8 mouse cellular contexts compared by ENCODE assay signal in genomic region chr5:140636316-140637057, GRCm38 (mm10). TPM values are rescaled to one million over a fixed set of nuclear protein-coding genes. Genes with fewer than 3 reads are reported as not detected.
DNase-seq lines count a peak whose midpoint lies in the region; ATAC-seq and TF ChIP-seq lines count a peak whose summit lies in the region.

No protein-coding gene starts in this region.

- H3K9me3 ChIP-seq in forebrain, postnatal 0 days (ENCODE audit: low read length): no peaks in the 10 kb centered on the region
- no peaks in the 10 kb centered on the region for H3K9me3 ChIP-seq in forebrain, embryonic 12.5 days

- no peaks in the 10 kb centered on the region for H3K27me3 ChIP-seq in forebrain, postnatal 0 days (ENCODE audit: insufficient read depth, low read length)
- H3K27me3 ChIP-seq in forebrain, embryonic 12.5 days: no peaks in the 10 kb centered on the region

- peaks cover 3% of the 10 kb centered on the region; the same call in 1 of the 2 replicates for H3K4me1 ChIP-seq in forebrain, postnatal 0 days (ENCODE audit: insufficient read depth)
- peaks cover 31% of the 10 kb centered on the region for H3K4me1 ChIP-seq in forebrain, embryonic 12.5 days

- 88% methylated on average over 7 of the region's 7 CpGs for WGBS in forebrain, postnatal 0 days
- 91% methylated on average over 7 of the region's 7 CpGs for whole genome bisulfite sequencing in forebrain, embryonic 12.5 days

- peak; percentile 44 for TF ChIP-seq CTCF in forebrain, postnatal 0 days (IDR thresholded peaks at IDR 0.05; ENCODE audit: low read depth)

- H3K36me3 ChIP-seq in forebrain, postnatal 0 days (ENCODE audit: insufficient read depth): peaks cover 76% of the 10 kb centered on the region
- peaks cover 100% of the 10 kb centered on the region for H3K36me3 ChIP-seq in forebrain, embryonic 12.5 days (replicated peaks)

- H3K27ac ChIP-seq in forebrain, postnatal 0 days (ENCODE audit: low read depth, low read length): peak overlapping the region; percentile 15; the same call in 1 of the 2 replicates
- no peak overlapping the region for H3K27ac ChIP-seq in forebrain, embryonic 12.5 days

- ATAC-seq in forebrain, postnatal 0 days: no peak
- no peak for ATAC-seq in forebrain, embryonic 12.5 days (ENCODE audit: low FRiP score)

- DNase-seq in forebrain, postnatal 0 days: no peak
- DNase-seq in A20 (ENCODE audit: low read depth, low spot score): peak; percentile 29
- peak; percentile 74 for DNase-seq in induced T-regulatory cell, adult 2 months (ENCODE audit: low read depth)
- DNase-seq in lung, postnatal 4 days: peak; percentile 51 to 66
- no peak for DNase-seq in frontal cortex, adult 2 months (ENCODE audit: extremely low spot score in 1 of 2, low spot score in 1 of 2)
- no peak for DNase-seq in embryo, embryonic 10 days (ENCODE audit: low spot score)
- no peak for DNase-seq in urinary bladder, postnatal 36 days (ENCODE audit: low spot score in 2 of 2)

- no peak overlapping the region for H3K9ac ChIP-seq in forebrain, postnatal 0 days
- no peak overlapping the region for H3K9ac ChIP-seq in forebrain, embryonic 12.5 days

- no peak overlapping the region for H3K4me2 ChIP-seq in forebrain, postnatal 0 days (ENCODE audit: low read depth)
- no peak overlapping the region for H3K4me2 ChIP-seq in forebrain, embryonic 12.5 days

- H3K4me3 ChIP-seq in forebrain, postnatal 0 days (ENCODE audit: low read depth, low read length): no peak overlapping the region
- H3K4me3 ChIP-seq in forebrain, embryonic 12.5 days (replicated peaks): no peak overlapping the region

RNA-seq across cellular contexts. Expression of gene Ttyh3, which starts 12.3 kb away (rescaled TPM):
- total RNA-seq in forebrain, postnatal 0 days (2014; rRNA removed): 114 and 163 TPM in 2 replicates
- 65.0 and 67.9 TPM in 2 replicates for polyA plus RNA-seq in forebrain, postnatal 0 days (2015; fragmentation: Nextera tagmentation; extraction: Ambion mirVana)
- polyA plus RNA-seq in forebrain, embryonic 12.5 days (2016; fragmentation: Nextera tagmentation; extraction: Ambion mirVana): 84.5 and 88.0 TPM in 2 replicates
- polyA plus RNA-seq in frontal cortex, adult 2 months (2012; rRNA removed): 137 and 141 TPM in 2 replicates

RNA-seq across cellular contexts. Expression of gene Lfng, which starts 29.4 kb away (rescaled TPM):
- 39.4 and 53.7 TPM in 2 replicates for total RNA-seq in forebrain, postnatal 0 days (2014; rRNA removed)
- 19.2 and 23.0 TPM in 2 replicates for polyA plus RNA-seq in forebrain, postnatal 0 days (2015; fragmentation: Nextera tagmentation; extraction: Ambion mirVana)
- 30.9 and 32.8 TPM in 2 replicates for polyA plus RNA-seq in forebrain, embryonic 12.5 days (2016; fragmentation: Nextera tagmentation; extraction: Ambion mirVana)
- polyA plus RNA-seq in frontal cortex, adult 2 months (2012; rRNA removed): 28.7 and 36.2 TPM in 2 replicates

Comparison
In these comparisons a context has a peak if more than half of its experiments do, and no peak if none do; other contexts are left out.
1. DNase-seq: peak in A20 (single experiment), induced T-regulatory cell, adult 2 months (single experiment) and lung, postnatal 4 days (2 of 2); none in forebrain, postnatal 0 days (single experiment), frontal cortex, adult 2 months (0 of 2), embryo, embryonic 10 days (single experiment) and urinary bladder, postnatal 36 days (0 of 2).